Mouse (Mus musculus) cerebellum, adult 9-10 months (tissue): ENCODE measurements around the gene Rras.
A peak's percentile ranks its signal among the peaks of the same experiment; 100 is the strongest.

Experiments
- DNase-seq: peaks from one replicate; pipeline ENCODE4 v3.0.0; 2022

Rras gene

DNA sequence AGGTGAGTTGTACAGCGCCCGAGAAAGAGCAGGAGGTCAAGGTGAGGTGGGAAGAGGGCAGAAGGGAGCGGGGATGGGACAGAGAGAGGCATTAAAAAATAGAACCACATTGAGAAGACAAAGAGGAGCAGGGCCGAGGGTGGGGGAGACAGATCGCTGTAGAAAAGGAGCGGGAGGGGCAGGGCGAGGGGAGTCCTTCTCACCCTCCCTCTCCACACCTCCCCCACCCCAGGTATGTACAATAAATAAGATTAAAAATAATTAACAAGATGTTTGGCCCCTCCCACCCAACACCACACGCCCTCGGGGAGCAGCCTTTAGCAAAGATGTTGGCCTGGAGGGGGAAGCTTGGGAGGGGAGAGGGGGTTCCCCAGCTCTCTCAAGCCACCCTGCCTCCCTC, 10.0 kb downstream of the Rras start:
- DNase-seq: no peak

DNA sequence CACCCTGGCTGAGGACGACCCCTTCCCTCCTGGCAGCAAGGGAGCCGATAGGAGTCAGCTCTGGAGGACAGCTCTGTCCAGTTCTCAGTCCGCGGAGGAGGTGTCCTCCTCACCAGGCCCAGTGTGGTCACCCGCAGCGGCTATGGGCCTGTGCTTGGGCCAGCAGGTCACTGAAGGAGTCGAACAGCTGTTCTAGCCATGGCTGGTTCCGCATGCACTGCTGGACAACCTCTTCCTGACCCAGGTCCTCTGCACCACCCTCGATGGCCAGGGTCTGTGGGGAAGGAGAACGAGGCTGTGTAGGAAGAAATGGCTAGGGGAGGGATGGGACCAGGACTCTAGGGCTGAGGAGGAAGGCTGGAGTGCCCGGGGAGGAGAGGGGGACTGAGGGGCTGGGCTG, 10.6 kb downstream of the Rras start:
- DNase-seq: no peak

DNA sequence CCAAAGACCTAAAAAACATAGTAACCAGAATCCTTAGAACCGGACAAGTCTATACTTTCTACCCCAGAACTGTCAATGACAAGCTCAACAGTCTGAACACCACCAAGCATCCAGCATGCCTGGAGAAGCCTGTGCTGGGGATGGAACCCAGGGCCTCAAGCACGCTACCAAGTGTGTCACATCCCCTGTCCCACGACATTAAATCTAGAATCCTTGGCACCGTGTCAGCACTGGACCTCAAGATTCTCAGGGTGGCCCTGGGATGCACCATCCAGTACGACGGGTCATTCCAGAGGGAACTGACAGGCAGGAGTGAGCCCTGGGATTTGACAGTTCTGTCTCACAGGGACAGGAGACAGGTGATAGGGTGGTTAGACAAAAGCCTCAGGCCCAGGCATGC, 12.2 kb downstream of the Rras start:
- DNase-seq: no peak

DNA sequence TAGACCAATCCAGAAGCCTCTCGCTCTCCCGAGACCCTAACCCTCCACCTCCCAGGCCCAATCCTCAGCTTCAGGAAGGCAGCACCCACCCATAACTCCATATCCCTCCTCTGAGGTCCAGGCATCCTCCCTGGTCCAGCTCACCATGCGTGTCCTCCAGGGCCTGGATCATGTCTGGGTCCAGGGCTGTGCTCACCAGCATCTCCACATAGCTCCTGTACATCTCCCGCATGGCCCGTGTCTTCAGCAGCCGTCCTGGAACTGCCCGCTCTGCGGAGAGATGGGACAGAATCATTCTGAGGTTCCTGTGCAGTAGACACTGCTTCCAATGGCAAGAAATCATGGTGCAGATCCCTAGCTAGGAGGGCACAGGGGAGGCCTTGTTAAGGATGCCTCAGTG, 13.1 kb downstream of the Rras start:
- DNase-seq: no peak

DNA sequence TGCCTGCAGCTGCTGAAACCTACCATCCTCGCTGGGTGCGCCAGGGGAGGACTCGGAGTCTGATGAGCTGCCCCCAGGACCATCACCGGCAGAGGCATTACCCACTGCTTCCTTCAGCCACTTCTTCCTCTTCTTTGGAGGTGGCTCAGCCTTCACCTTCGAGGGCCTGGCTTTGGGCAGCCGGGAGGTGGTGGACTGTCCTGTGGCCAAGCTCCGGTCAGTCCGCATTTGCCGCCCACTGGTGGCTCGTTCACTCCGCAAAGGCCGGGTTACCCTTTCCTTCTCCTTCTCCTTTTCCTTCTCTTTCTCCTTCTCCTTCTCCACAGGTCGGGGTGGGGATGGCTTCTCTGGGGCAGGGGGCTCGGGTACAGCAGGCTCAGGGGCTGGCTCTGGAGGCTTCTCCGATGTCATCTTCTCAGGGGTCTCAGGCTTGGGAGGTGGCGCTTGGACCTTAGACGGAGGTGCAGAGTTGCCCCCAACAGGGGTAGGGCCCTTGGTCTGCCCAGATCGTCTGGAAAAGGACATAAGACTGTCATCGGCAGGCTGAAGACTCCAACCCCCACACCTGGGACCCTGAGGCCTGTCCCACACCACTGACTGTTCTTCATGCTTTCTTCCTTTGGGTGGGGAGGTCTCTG, 16.1 kb downstream of the Rras start:
- no peak for DNase-seq

DNA sequence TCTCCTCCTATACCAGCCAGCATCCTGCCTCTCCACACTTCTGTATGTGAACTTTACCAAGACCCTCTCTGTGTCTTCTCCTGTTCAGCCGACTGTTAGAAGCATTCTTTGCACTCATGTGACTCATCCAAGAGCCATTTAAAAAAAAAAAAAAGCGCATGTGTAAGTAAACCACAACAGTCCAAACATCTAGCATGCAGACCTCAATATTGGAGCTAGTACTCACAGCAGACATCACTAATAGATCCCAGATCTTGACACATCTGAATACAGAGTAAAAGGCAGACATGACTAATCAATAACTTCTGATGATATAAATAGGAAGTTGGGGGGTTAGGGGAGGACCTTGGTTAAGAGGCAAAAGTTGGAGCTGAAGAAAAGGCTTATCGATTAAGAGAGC, 17.9 kb downstream of the Rras start:
- no peak for DNase-seq

DNA sequence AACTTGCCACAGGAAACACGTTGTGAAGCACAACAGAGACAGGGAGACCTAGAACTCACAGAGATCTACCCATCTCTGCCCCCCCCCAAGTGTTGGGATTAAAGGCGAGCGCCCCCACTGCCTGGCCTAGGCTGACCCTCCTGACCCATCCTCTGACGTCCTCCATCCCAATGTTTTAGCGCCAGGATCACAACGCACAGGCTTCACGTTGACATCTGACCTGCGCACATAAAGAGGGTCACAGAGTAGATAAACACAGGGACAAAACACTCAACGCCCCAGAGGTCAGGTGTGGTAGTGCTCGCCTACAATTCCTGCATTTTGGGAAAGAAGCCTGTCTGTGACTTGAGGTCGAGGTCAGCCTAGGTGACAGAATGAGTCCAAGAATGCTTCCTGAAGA, 18.9 kb downstream of the Rras start:
- no peak for DNase-seq

DNA sequence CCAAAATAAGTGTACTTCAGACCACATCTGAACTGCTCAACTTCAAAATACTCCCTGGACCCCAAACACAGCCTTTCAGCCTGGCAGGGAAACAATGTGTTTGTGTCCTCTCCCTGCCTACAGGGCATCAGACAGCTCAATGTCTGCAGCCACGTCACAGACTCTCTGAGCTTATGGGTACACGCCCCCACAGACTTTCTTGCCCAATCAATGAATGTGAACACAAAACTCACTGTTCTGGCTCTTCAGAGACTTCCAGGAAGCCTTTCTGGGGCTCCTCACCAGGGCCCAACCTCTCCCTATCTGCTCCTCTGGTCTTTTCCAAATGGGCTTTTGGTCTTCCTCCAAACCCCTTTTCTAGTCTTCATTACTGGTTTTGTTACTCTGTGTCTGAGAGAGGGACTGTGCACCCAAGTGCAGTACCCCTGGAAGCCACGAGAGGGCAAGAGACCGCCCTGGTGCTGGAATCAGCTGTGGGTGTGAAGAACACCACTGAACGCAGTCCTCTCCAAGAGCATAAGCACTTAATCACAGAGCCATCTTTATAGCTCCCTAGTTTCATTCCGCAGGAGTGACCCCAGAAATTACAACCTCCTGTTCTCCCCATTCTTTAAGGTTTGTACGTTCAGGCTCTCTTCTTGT, 20.1 kb downstream of the Rras start:
- DNase-seq: no peak

DNA sequence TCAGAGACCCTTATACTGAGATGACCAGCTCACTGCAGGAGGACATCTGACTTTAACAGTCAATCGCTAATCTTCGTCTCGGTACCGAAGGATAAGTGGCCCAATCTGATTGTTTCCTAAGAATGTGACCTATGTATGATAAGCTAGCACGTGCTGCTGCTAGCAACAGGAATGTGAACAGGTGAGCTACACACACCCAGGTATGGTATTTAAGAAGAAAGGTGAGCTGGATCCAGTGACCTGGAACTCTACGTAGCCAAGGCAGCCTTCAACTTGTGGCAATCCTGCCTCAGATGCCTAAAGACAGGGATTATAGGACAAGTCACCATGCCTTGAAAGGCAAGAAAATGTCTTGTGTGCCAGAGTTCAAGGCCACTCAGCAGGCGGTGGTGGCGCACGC, 20.6 kb downstream of the Rras start:
- DNase-seq: no peak

DNA sequence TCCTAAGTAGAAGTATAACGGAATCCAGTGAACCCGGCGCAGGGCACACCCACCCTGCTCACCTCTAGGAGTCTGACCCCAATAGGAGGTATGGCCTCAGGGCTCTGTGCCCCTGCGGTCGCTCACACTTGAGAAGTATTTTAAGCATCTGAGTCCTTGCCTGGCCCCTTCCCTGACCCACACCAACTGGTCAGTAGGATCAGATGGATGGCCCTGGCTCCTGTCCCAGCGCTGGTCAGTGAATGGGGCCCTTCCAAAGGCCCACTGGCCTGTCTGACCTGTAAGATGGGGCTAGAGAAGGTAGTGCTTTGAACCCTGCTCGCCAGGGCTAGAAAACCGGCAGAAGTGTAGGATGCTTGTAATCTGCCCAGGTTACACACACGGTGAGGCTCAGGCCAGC, 23.1 kb downstream of the Rras start:
- no peak for DNase-seq

DNA sequence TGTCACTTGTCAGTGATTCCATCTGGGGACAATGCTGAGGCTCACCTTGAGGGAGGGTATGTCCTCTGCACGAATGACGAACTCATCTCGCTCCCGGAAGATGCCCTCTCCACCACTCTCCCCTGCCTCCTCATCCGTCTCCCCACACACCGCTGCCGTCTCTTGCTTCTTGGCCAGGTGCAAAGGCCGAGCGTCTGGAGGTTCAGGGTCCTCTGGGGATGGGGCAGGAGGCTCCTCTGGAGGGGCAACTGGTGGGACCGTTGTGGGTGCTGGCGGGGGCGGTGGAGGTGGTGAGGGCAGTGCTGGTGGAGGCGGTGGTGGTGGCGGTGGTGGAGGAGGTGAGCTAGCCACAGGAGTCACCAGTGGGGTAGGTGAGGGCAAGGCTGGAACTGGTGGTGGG, 25.5 kb downstream of the Rras start:
- DNase-seq: no peak

DNA sequence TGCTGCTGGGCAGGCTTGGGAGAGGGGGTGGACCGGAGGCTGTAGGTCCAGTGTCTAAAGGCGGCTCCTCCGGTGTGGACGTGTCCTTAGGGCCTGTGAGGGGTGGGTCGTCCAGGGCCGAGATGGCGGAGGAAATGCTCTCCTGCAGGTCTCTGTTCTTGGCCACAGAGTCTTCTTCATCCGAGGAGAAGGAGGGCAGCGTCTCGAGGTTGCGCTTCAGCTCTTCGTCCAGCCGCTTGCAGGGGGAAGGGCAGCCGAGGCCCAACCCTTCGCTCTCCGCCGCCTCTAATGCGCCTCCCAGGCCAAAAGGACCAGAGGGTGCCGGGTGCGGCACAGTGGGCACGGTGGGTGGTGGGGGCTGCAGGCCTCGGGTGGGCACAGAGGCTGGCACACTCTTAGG, 28.0 kb downstream of the Rras start:
- no peak for DNase-seq

DNA sequence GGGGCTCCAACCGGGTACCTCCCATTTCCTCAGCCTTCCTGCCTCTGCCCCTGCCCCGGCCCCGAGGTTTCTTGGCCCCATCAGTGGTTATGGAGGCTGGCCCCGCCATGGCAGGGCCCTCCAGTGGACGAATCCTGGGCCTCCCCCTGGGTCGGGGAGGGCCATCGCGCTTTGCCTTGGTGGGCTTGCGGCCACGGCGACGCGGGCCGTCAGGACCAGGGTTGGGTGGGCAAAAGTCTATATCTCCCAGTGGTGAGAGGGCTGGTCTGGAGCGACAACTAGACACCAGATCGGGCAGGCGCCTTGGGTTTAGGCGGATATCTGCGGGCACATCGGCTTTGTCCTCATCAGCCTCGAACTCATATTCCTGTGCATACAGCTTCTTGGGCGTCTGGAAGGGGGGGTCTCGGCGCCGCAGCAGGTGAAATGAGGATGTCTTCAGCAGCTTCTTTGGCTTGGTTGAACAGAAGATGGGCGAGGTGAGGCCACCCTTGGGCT, 29.1 kb downstream of the Rras start:
- DNase-seq: no peak

DNA sequence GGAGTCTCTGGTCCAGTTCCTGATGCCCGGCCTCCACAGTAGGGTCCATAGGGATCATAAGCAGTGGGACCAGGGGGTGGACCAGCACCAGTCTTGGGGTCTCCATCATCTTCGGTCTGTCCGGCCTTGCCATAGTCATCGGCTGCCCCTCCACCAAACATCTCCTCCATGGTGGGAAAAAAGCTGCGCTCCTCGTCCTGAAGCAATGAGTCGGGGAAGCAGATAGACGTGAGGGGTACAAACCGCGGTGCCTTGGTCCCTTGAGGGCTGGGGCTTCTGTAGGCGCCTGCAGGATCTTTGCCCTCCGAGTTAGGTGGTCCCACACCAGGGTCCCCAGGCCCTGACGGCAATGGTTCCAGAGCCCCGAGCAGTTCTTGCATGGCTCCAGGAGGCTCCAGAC, 29.7 kb downstream of the Rras start:
- DNase-seq: no peak

DNA sequence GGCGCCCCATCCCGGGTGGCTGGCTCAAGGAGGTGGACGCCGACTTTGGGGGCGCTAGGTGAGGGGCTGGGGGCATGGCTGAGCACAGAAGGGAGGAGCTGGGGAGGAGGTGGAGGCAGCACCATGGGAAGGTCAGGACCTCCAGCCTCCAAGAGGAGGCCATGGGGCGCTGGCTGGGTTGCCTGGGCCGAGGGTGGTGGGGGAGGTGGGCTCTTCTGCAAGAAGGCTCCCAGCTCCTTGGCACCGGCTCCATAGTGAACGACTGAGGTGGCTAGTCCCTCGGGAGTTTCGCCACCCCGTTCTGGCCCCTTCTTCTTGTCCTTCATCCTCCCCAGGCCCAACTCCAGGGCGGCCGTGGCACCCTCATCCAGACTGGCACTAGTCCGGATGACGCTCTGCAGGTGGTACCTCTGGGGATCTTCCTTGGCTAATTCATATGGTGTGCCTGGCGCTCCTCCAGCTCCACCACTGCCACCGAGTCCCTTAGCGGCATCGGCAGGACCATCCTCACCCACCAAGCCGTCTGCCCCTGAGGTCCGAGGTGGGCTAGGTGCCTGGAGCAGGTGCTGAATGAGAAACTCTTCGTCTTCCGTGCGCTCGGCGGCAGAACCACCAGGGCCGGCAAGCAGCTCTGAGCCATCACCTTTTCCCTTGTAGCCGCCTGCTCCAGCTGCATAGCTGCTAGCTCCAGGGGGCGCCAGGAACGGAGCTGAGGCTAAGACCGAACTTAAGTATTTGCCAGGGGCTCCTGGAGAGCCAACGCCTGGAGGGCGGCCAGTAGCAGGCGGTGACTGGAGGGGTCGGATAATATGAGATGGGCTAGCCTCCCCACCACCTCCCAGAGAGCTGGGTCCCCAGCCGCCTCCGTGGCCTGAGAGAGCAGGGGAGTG, 30.5 kb downstream of the Rras start:
- DNase-seq: peak; percentile 50

DNA sequence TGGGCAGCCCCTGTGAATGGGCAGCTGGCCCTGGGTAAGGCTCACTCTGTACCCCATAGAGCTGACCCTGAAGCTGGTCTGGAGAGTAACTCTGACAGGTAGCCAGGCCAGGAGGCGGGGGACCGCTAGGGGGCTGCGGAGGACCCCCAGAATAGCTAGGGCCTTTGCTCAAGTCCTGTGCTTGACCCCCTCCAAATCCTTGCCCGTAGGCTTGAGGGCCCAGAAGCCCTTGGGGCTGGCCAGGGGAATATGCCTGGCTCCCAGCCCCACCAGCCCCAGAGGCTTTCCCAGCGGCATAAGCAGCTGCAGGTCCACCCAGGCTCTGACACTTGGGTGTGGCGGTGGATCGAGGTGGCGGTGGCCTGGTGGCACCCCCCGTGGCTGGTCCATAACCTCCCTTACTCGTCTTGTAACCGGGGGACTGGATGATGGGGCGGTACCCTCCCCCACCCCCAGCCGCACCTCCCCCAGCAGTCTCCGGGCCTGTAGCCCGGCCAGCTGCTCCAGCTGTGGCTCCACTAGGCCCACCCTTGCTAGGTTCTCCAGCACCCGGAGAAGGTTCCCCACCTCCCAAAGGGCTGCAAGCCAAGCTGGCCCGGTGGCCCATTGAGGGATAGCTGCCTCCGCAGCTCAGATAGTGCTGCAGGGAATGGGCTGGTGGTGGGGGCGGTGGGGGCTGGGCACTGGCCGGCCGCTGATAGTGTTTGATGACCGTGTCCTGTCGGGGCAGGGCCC, 31.3 kb downstream of the Rras start:
- DNase-seq: no peak

DNA sequence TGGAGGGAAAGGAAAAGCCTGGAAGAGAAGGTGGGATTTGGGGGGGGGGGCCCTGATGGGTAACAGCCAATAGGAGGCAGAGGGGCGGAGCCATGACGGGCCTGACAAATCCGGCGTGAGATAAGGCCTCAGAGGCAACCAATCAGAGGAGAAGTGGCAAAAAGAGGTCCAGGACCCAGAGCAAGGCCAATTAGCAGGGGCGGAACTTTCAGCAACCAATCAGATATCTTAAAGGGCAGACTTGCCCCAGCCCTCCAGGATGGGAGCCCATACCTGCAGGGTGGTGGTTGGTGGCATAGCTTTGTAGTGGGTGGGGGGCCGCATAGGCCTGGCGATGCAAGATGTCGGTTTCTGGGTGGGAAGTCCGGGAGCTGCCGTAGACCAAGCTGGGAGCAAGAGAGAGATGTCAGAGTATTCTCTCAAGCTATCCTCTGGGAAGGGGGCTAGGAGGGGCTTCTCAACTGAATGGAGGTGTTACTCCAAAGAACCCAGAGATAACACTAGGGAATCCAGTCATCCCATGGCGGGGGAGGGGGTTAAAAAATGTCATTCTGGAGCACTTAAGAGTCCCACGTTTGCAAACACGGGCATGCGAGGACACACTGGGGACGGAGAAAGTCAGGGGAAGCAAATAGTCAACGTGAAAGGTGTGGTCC, 33.3 kb downstream of the Rras start:
- peak; percentile 85 for DNase-seq

DNA sequence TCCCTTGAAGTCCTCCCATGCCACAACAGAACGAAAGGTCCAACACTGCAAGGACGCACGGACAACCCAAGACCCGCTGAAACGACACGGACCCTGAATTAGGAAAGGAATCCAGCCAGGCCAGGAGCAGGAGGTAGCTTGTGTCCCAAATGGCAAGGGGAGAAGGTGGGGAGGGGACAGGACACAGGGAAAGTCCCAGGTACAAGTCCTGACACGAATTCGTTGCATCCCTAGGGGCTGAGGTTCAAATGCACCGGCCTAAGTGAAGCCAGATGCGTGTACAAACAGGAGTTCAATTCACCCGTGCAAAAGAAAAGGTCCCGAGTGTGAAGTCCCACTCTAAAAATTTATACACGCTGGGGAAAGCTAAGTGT, 33.8 kb downstream of the Rras start:
- DNase-seq: peak; percentile 57

DNA sequence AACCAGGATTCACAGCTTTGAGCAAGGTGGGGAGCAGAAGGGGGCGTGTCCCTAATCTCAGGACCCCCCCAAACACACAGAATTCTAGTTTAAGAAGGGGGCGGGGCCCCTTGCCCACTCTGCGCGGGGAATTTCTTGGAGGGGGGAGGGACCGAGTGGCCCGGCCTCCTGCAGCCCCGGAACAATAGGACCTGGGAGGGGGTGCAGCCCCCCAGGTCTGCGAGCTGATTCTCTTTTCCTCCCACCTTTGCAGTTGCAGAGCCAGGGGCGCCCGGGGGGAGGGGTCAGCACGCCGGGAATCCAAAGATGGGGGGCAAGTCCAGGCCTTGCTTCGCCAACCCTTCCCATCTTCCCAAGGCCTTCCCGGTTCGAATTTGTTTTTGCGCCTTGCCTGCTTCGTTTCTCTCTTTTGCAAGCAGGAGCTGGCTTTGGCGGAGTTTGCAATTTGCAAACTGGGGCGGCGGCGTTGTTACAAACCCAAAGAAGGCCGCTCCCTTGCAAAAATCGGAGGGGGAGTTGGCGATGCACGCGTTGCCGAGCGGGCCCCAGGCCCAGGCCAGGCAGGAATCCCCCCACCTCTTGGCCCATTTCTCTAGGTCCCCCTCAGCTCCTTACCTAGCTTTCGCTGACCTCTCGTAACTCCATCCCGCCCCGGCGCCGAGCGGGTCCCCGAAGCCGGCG, 34.6 kb downstream of the Rras start:
- peak; percentile 79 for DNase-seq

DNA sequence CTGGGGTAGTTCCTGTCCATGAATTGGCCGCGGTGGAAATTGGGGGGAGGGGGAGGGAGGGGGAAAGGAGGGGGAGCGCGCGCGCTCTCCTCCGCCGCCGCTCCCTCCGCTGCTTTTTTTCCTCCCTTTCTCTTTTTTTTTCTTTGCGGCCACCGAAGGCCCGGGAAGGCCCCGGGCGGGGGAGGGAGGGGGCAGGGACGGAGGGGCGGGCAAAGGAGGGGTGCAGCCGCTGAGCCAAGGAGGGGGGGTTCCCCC, 35.0 kb downstream of the Rras start, which contains the start of gene Prr12:
Gene Prr12 (minus strand): TSS at position 20 of the 255 bp plus-strand sequence.
- DNase-seq: no peak

DNA sequence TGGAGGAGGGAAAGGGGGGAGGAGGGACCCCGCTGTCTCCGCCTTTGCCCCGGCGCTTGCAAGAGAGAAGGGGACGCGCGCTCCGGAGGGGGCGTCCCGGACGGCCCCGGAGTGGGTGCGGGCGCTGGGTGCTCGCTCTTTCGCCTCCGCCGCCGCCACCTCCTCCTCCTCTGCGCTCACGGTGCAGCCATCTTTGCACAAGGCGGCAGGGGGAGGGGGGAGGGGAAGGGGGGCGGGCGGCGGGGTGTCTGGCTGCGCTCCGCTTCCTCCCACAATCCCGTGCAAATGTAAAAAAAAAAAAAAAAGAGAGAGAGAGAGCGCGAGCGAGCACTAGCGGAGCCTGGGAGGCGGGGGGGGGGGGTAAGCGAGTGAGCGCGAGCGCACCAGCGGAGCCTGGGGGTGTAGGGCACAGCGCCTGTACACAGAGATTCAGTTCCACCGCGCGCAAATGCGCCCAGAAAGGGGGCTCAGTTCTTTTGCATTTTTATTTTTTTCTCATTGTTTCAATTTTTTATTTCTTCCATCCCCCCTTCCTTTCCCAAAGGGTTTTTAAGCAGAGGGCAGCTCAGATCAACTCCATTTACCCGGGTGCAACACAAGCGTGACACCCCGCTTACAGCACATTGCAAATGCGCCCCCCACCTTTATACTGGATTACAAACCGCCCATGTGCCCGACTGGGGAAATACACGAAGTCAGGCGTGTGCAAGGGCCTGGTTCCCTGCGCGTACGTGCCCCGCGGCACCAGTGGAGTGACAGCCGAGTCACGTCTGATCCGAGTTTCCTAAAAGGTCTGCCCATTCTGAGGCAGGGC, 35.6 kb downstream of the Rras start:
- peak; percentile 85 for DNase-seq
